Mouse (Mus musculus) ES-E14 (cell line): ENCODE results near the gene Rnf145. TPM values are rescaled to one million over a fixed set of nuclear protein-coding genes. Genes with fewer than 3 reads are reported as not detected.

Experiments
- DNase-seq: peaks from one replicate; pipeline ENCODE4 v3.0.0-alpha.2; 2013; ENCODE audit warnings: low read depth, low spot score
- H3K27ac ChIP-seq: 2 replicates; pipeline ENCODE4 v1.5.1; 2012; ENCODE audit warnings: low read depth, mild to moderate bottlenecking, low read length, moderate library complexity, mixed read lengths; ENCODE audit not compliant: poor library complexity, insufficient read depth, severe bottlenecking
- H3K36me3 ChIP-seq: 2 replicates; pipeline ENCODE4 v1.6.1; 2012; ENCODE audit warnings: mild to moderate bottlenecking, low read length, moderate library complexity, mixed read lengths; ENCODE audit not compliant: control insufficient read depth, poor library complexity, insufficient read depth, severe bottlenecking
- H3K4me1 ChIP-seq, 2 experiments: fragments of 150-350 bp in 1 of 2; sonication (generic) in 1 of 2; 2 replicates each; pipeline ENCODE4 v1.6.1; 2012; ENCODE audit warnings: low read length in 2 of 2, mild to moderate bottlenecking in 1 of 2, mixed read lengths in 1 of 2; ENCODE audit not compliant: control insufficient read depth in 2 of 2, insufficient read depth in 2 of 2, poor library complexity in 1 of 2
- H3K4me3 ChIP-seq, 2 experiments: fragments of 150-350 bp in 1 of 2; sonication (generic) in 1 of 2; 2 replicates each; pipeline ENCODE4 v1.5.1; 2012; ENCODE audit warnings: low read length in 2 of 2, low read depth in 1 of 2, mild to moderate bottlenecking in 1 of 2, mixed read lengths in 1 of 2; ENCODE audit not compliant: insufficient read depth in 1 of 2, poor library complexity in 1 of 2, severe bottlenecking in 1 of 2
- H3K9ac ChIP-seq: 2 replicates; pipeline ENCODE4 v1.6.1; 2012; ENCODE audit warnings: low read depth, mild to moderate bottlenecking, low read length, mixed read lengths; ENCODE audit not compliant: poor library complexity, insufficient read depth, severe bottlenecking
- H3K9me3 ChIP-seq: fragments of 150-350 bp; sonication (generic); 2 replicates; pipeline ENCODE4 v1.6.1; 2012; ENCODE audit warnings: low read depth, mild to moderate bottlenecking, low read length; ENCODE audit not compliant: control insufficient read depth, insufficient read depth
- CHD2 ChIP-seq: IDR thresholded peaks from 2 replicates; pipeline ENCODE4 v1.6.1; 2014; ENCODE audit warnings: mild to moderate bottlenecking, low read depth, low read length, inconsistent platforms
- HCFC1 ChIP-seq: IDR thresholded peaks from 2 replicates; pipeline ENCODE4 v1.6.1; 2012; ENCODE audit warnings: low read length, inconsistent platforms, borderline replicate concordance; ENCODE audit not compliant: insufficient read depth
- MAFK ChIP-seq: IDR thresholded peaks from 2 replicates; pipeline ENCODE4 v1.6.1; 2014; ENCODE audit warnings: mild to moderate bottlenecking, low read depth, low read length, inconsistent platforms; ENCODE audit not compliant: insufficient read depth
- ZC3H11A ChIP-seq: IDR thresholded peaks from 2 replicates; pipeline ENCODE4 v1.6.1; 2012; ENCODE audit warnings: low read depth, mild to moderate bottlenecking, inconsistent platforms, low read length, borderline replicate concordance
- ZNF384 ChIP-seq: IDR thresholded peaks from 2 replicates; pipeline ENCODE4 v1.6.1; 2012; ENCODE audit warnings: low read depth, low read length, inconsistent platforms
- in situ Hi-C, 2 experiments: fragments of 600-800 bp; cut with MboI; formaldehyde crosslinking; loops; one replicate each; pipeline ENCODE4 v1.15.1; 2025; ENCODE audit warnings: low sequenced_read_pairs in 2 of 2, inconsistent platforms in 1 of 2; ENCODE audit not compliant: unreplicated experiment in 2 of 2
- total RNA-seq: library from RNA; depleted of rRNA; stranded (reverse); fragments of 300-350 nt; gene quantifications from 2 replicates; pipeline ENCODE4 v1.2.3, GENCODE M21; 2012

Rnf145 gene
- total RNA-seq, 1 experiment = 94.4 TPM

DNA sequence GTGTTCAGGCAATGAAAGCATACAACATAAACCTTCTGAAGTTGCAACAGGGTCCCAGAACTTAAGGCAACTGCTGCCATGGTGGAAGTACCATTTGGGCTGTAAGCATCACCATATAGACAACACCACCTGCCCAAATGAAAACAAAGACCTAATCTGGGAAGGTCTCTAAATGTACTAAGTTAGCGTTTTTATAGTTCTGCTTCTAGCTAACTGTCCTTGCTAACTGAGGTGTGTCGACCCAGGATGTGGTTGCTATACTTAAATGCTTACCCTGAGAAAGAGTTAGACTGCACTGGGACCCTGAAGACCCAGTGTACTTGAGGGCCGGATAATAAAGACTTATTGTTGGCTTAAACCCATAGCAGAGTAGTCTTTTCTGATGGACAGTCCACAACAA, 43.3 kb upstream of the Rnf145 start:
- H3K27ac ChIP-seq = no peak overlapping the region
- in situ Hi-C loops = no loop called here

DNA sequence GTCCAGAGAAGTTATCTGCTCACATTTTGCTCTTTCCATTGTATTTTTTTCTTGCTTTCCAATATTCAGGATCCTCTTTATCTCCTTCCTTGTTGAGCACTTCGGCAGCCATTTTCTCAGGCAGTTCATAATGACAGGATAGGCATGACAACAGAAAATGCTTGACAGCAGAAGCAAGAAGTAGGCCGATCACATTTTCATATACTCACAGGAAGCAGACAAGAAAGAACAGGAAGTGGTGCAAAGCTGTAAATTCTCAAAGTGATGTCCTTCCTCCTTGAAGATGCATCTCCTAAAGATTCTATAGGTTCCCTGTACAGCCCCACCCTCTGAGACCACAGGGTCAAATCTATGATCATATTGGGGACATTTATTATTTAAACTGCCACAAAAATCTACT, 42.3 kb upstream of the Rnf145 start:
- TF ChIP-seq MAFK (no peak), ZNF384 (no peak), HCFC1 (no peak), ZC3H11A (no peak), CHD2 (no peak)
- in situ Hi-C loops = no loop called here

More for the DNA sequence above, 43.3 kb upstream of the Rnf145 start:
- no peak overlapping the region for H3K9ac ChIP-seq
- H3K36me3 ChIP-seq = no peaks in the 10 kb centered on the region
- no peak for DNase-seq
- TF ChIP-seq ZNF384 = no peak
- no peak for TF ChIP-seq HCFC1
- TF ChIP-seq MAFK = no peak
- TF ChIP-seq CHD2 = no peak
- TF ChIP-seq ZC3H11A = no peak
- no peak overlapping the region for H3K4me3 ChIP-seq
- H3K4me1 ChIP-seq = peaks cover 0 to 2% of the 10 kb centered on the region in 2 experiments; a peak in 1 of 4 replicates
- no peaks in the 10 kb centered on the region for H3K9me3 ChIP-seq

DNA sequence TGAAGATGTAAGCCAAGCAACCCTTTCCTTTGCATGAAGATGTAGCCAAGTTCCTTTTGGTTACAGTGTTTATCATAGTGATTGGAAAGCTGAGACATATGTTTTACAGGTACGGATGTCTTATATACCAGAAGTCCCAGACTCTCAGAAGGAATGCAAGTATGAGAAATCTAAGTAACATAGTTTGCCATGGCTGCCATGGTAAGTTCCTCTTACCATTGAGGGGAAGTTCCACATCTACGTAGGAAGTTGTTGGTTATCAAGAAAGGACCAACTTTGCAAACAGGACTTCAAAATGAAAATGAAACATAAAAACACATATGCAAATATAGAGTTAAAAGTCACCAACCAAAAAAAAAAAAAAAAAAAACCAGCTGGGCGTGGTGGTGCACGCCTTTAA, 40.4 kb upstream of the Rnf145 start:
- Histone ChIP-seq H3K4me1 (no peaks in the 10 kb centered on the region), H3K36me3 (no peaks in the 10 kb centered on the region), H3K9me3 (no peaks in the 10 kb centered on the region), H3K4me3 (no peak overlapping the region), H3K27ac (no peak overlapping the region), H3K9ac (no peak overlapping the region)
- in situ Hi-C loops = no loop called here
- TF ChIP-seq ZC3H11A = no peak
- TF ChIP-seq ZNF384 = no peak
- no peak for TF ChIP-seq CHD2
- no peak for TF ChIP-seq MAFK
- no peak for TF ChIP-seq HCFC1
- no peak for DNase-seq

More for the DNA sequence above, 42.3 kb upstream of the Rnf145 start:
- DNase-seq = no peak
- Histone ChIP-seq H3K4me3 (no peak overlapping the region), H3K9me3 (no peaks in the 10 kb centered on the region), H3K9ac (no peak overlapping the region), H3K27ac (no peak overlapping the region), H3K4me1 (peaks cover 0 to 2% of the 10 kb centered on the region in 2 experiments; a peak in 1 of 4 replicates), H3K36me3 (no peaks in the 10 kb centered on the region)

DNA sequence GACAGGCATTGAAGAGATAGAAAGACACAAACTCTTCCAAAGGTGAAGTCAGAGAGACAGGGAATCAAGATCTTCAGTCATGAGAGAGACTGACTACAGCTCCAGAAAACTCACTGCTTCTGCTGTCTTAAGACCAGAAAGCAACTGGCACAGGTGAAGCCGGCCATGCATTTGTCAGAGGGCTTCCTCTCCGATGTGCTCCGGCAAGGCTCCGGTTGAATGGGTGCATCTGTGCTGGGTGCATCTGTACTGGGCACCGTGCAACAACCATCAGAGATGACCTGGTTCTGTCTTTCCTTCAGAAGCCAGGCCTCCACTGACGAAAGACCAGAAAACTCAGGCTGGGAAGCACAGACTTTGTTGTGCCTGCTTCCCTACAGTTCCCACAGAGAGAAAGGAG, 38.5 kb upstream of the Rnf145 start:
- Histone ChIP-seq H3K27ac (no peak overlapping the region), H3K4me1 (no peaks in the 10 kb centered on the region), H3K9me3 (no peaks in the 10 kb centered on the region), H3K9ac (no peak overlapping the region), H3K4me3 (no peak overlapping the region), H3K36me3 (no peaks in the 10 kb centered on the region)
- DNase-seq = no peak
- no peak for TF ChIP-seq CHD2
- TF ChIP-seq ZC3H11A = no peak
- no peak for TF ChIP-seq MAFK
- no peak for TF ChIP-seq HCFC1
- TF ChIP-seq ZNF384 = no peak
- in situ Hi-C loops = no loop called here
